Mouse (Mus musculus) embryonic fibroblast, embryonic 13.5 days (primary cell): ENCODE results near the gene Trim58.

Experiments
- CTCF ChIP-seq: IDR thresholded peaks from 2 replicates; pipeline ENCODE4 v1.5.1; 2011; ENCODE audit warnings: mild to moderate bottlenecking, control low read depth, low read length, moderate library complexity, borderline replicate concordance; ENCODE audit not compliant: insufficient read depth
- POLR2A ChIP-seq: IDR thresholded peaks from 2 replicates; pipeline ENCODE4 v1.6.1; 2011; ENCODE audit warnings: low read depth, mild to moderate bottlenecking, control low read depth, low read length, moderate library complexity

GRCm38 (mm10) chr11:58630401-58630800, 9.9 kb upstream of the Trim58 start, which contains the start of gene Olfr323:
- TF ChIP-seq POLR2A (no peak), CTCF (no peak)
